Mouse (Mus musculus) forebrain, embryonic 14.5 days (tissue): ENCODE results near the gene Gm45717. TPM values are rescaled to one million over a fixed set of nuclear protein-coding genes. Genes with fewer than 3 reads are reported as not detected.

Experiments
- ATAC-seq: fragments of 200-750 bp; cut with Nextera tagmentation; 2 replicates; pipeline ENCODE4 v1.8.0; 2017; ENCODE audit warnings: mild to moderate bottlenecking, moderate library complexity
- DNase-seq: peaks from one replicate; pipeline ENCODE4 v3.0.0-alpha.2; 2015; ENCODE audit warnings: low spot score
- H3K27ac ChIP-seq: fragments of 300-500 bp; sonication (generic); 2 replicates; pipeline ENCODE4 v1.5.1; 2014; ENCODE audit warnings: low read depth, mild to moderate bottlenecking, control low read depth, low read length, moderate library complexity
- H3K27me3 ChIP-seq: fragments of 300-500 bp; sonication (generic); replicated peaks from 2 replicates; pipeline ENCODE4 v1.6.1; 2014; ENCODE audit warnings: low read length, control low read depth, mixed read lengths; ENCODE audit not compliant: control insufficient read depth, insufficient read depth
- H3K36me3 ChIP-seq: fragments of 300-500 bp; sonication (generic); 2 replicates; pipeline ENCODE4 v1.6.1; 2014; ENCODE audit warnings: low read length, control low read depth; ENCODE audit not compliant: control insufficient read depth, insufficient read depth
- H3K4me1 ChIP-seq: fragments of 300-500 bp; sonication (generic); 2 replicates; pipeline ENCODE4 v1.6.1; 2014; ENCODE audit warnings: antibody characterized with exemption, low read length, control low read depth; ENCODE audit not compliant: control insufficient read depth, insufficient read depth
- H3K4me2 ChIP-seq: fragments of 300-500 bp; sonication (generic); 2 replicates; pipeline ENCODE4 v1.6.1; 2014; ENCODE audit warnings: mild to moderate bottlenecking, control low read depth, low read length
- H3K4me3 ChIP-seq: fragments of 300-500 bp; sonication (generic); 2 replicates; pipeline ENCODE4 v1.5.1; 2014; ENCODE audit warnings: low read depth, low read length, control low read depth
- H3K9ac ChIP-seq: fragments of 300-500 bp; sonication (generic); 2 replicates; pipeline ENCODE4 v1.6.1; 2014; ENCODE audit warnings: mild to moderate bottlenecking, low read length, control low read depth, moderate library complexity
- H3K9me3 ChIP-seq: fragments of 300-500 bp; sonication (generic); replicated peaks from 2 replicates; pipeline ENCODE4 v1.6.1; 2016; ENCODE audit warnings: low read length, control low read depth, mixed read lengths; ENCODE audit not compliant: control insufficient read depth
- WGBS: fragments of 180-500 bp; shearing (Covaris S2); extraction: QIAGEN DNeasy Blood & Tissue Kit; methylation state at CpG from one replicate; pipeline ENCODE4 v1.1.7; 2014; 5-methylcytosine and 5-hydroxymethylcytosine counted together
- polyA plus RNA-seq: library from polyadenylated mRNA; unstranded; fragments of >200 nt; fragmentation: Nextera tagmentation; extraction: Ambion mirVana; gene quantifications from 2 replicates; pipeline ENCODE4 v1.2.1, GENCODE M21; 2014

The Gm45717 gene
- polyA plus RNA-seq, 1 experiment from 2014 or later: not detected

- no peaks in the 10 kb centered on the region for H3K27me3 ChIP-seq
- no peak overlapping the region for H3K4me2 ChIP-seq
- no peak overlapping the region for H3K27ac ChIP-seq
- no peaks in the 10 kb centered on the region for H3K9me3 ChIP-seq
- 95% methylated on average over 10 of the region's 10 CpGs for WGBS
- H3K9ac ChIP-seq: no peak overlapping the region
- no peaks in the 10 kb centered on the region for H3K4me1 ChIP-seq
- H3K4me3 ChIP-seq: no peak overlapping the region
- ATAC-seq (no peak), DNase-seq (no peak)
- H3K36me3 ChIP-seq: no peaks in the 10 kb centered on the region
Measured at GRCm38 (mm10) chr7:140942811-140943210, 12.9 kb downstream of the Gm45717 start.

GRCm38 (mm10) chr7:140942341-140942740, 13.4 kb downstream of the Gm45717 start:
- no peak for DNase-seq
- ATAC-seq: no peak
- Histone ChIP-seq H3K9ac (peak overlapping the region; percentile 69), H3K4me3 (peak overlapping the region; percentile 42), H3K4me1 (no peaks in the 10 kb centered on the region), H3K27me3 (no peaks in the 10 kb centered on the region), H3K27ac (no peak overlapping the region), H3K4me2 (peak overlapping the region; percentile 50), H3K36me3 (no peaks in the 10 kb centered on the region), H3K9me3 (no peaks in the 10 kb centered on the region)
- 70% methylated on average over 9 of the region's 9 CpGs for WGBS

- H3K4me2 ChIP-seq: peak within 1 kb of the TSS; percentile 50
- H3K9ac ChIP-seq: peak within 1 kb of the TSS; percentile 69
- WGBS: 5% methylated on average over 33 of the region's 33 CpGs
- H3K27me3 ChIP-seq: no peaks in the 10 kb centered on the region
- peak within 1 kb of the TSS; percentile 42 for H3K4me3 ChIP-seq
- no peak within 1 kb of the TSS for H3K27ac ChIP-seq
- H3K9me3 ChIP-seq: no peaks in the 10 kb centered on the region
- H3K36me3 ChIP-seq: no peaks in the 10 kb centered on the region
- ATAC-seq: peak; percentile 95
- peak; percentile 85 for DNase-seq
- H3K4me1 ChIP-seq: no peaks in the 10 kb centered on the region
Measured at GRCm38 (mm10) chr7:140941222-140942051, 14.3 kb downstream of the Gm45717 start, which contains the start of gene Pgghg. TSS of gene Pgghg (plus strand) at chr7:140941391.

- 9% methylated on average over 8 of the region's 8 CpGs for WGBS
- no peak overlapping the region for H3K4me2 ChIP-seq
- H3K9me3 ChIP-seq: no peaks in the 10 kb centered on the region
- no peaks in the 10 kb centered on the region for H3K4me1 ChIP-seq
- H3K27me3 ChIP-seq: no peaks in the 10 kb centered on the region
- DNase-seq (peak; percentile 10), ATAC-seq (no peak)
- no peaks in the 10 kb centered on the region for H3K36me3 ChIP-seq
- no peak overlapping the region for H3K4me3 ChIP-seq
- H3K9ac ChIP-seq: no peak overlapping the region
- H3K27ac ChIP-seq: no peak overlapping the region
Measured at GRCm38 (mm10) chr7:140939669-140940171, 16.0 kb downstream of the Gm45717 start.

- Histone ChIP-seq H3K27ac (no peak overlapping the region), H3K4me3 (no peak overlapping the region), H3K4me2 (no peak overlapping the region), H3K9ac (no peak overlapping the region), H3K4me1 (no peaks in the 10 kb centered on the region), H3K9me3 (no peaks in the 10 kb centered on the region), H3K27me3 (no peaks in the 10 kb centered on the region), H3K36me3 (no peaks in the 10 kb centered on the region)
- 26% methylated on average over 2 of the region's 2 CpGs for WGBS
- ATAC-seq: no peak
- no peak for DNase-seq
Measured at GRCm38 (mm10) chr7:140938896-140939295, 16.8 kb downstream of the Gm45717 start.

GRCm38 (mm10) chr7:140938436-140938835, 17.3 kb downstream of the Gm45717 start:
- Histone ChIP-seq H3K36me3 (no peaks in the 10 kb centered on the region), H3K27ac (no peak overlapping the region), H3K4me1 (no peaks in the 10 kb centered on the region), H3K27me3 (no peaks in the 10 kb centered on the region), H3K9me3 (no peaks in the 10 kb centered on the region), H3K4me2 (no peak overlapping the region), H3K4me3 (no peak overlapping the region), H3K9ac (no peak overlapping the region)
- ATAC-seq: no peak
- DNase-seq: no peak
- WGBS: 43% methylated on average over 3 of the region's 3 CpGs

- Histone ChIP-seq H3K4me1 (no peaks in the 10 kb centered on the region; the same call in 1 of the 2 replicates), H3K4me3 (no peak overlapping the region), H3K9me3 (no peaks in the 10 kb centered on the region), H3K36me3 (no peaks in the 10 kb centered on the region), H3K27me3 (peaks cover 26% of the 10 kb centered on the region), H3K4me2 (no peak overlapping the region), H3K9ac (no peak overlapping the region), H3K27ac (no peak overlapping the region)
- no peak for DNase-seq
- 93% methylated on average over 6 of the region's 6 CpGs for WGBS
- no peak for ATAC-seq
Measured at GRCm38 (mm10) chr7:140927181-140927580, 28.6 kb downstream of the Gm45717 start.

GRCm38 (mm10) chr7:140923070-140923775, 32.5 kb downstream of the Gm45717 start:
- peak overlapping the region; percentile 42 for H3K4me3 ChIP-seq
- ATAC-seq (peak; percentile 40; the same call in 1 of the 2 replicates), DNase-seq (no peak)
- 20% methylated on average over 30 of the region's 30 CpGs for WGBS
- H3K9ac ChIP-seq: peak overlapping the region; percentile 55
- H3K27ac ChIP-seq: no peak overlapping the region
- no peaks in the 10 kb centered on the region for H3K9me3 ChIP-seq
- H3K4me2 ChIP-seq: peak overlapping the region; percentile 93
- H3K36me3 ChIP-seq: no peaks in the 10 kb centered on the region
- H3K27me3 ChIP-seq: peaks cover 47% of the 10 kb centered on the region
- H3K4me1 ChIP-seq: no peaks in the 10 kb centered on the region; the same call in 1 of the 2 replicates
